Mouse (Mus musculus): ENCODE measurements at regions not wholly inside any gene's neighbourhood (a gene's known extent, or its start where the extent isn't known, plus 50 kb on each side); places are given as distances from the start of the nearest gene placed in this dataset.

DNA sequence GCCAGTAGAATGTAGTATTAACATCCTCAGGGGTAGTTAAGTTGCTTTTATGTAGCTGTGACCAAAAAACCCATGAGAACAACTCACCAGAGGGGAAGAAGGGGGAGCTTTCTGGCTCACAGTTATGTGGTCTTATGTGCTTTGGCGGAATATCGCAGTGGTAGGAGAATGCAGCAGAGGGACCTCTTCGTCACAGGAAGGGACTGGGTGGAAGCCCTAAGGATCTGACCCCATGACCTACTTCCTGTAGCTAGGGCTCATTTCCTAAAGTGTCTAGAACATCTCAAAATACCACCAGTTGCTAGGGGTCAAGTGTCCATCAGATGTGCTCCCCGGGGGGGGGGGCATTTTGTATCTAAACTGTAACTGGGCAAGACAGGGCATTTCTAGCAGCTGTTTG lies 231.3 kb downstream of the Gm45692 start:
- Histone ChIP-seq H3K79me3 (ENCODE audit: low read depth) (no peaks in the 10 kb centered on the region), H3ac (ENCODE audit: control insufficient read depth, insufficient read length, low read depth) (no peak overlapping the region), H3K27me3 (ENCODE audit: control insufficient read depth, insufficient read depth, insufficient read length) (peaks cover 4% of the 10 kb centered on the region), H3K36me3 (ENCODE audit: control insufficient read depth, insufficient read depth) (no peaks in the 10 kb centered on the region), H3K4me3 (ENCODE audit: insufficient read depth, poor library complexity, severe bottlenecking) (no peak overlapping the region), H3K79me2 (ENCODE audit: control insufficient read depth, insufficient read depth) (no peaks in the 10 kb centered on the region)
- TF ChIP-seq CTCF (IDR thresholded peaks at IDR 0.05; ENCODE audit: control insufficient read depth, insufficient read depth, insufficient read length), result no peak
- TF ChIP-seq FOSL1 (IDR thresholded peaks at IDR 0.05; ENCODE audit: insufficient read depth, low read length, poor library complexity, severe bottlenecking), result no peak
- TF ChIP-seq MYOD1 (IDR thresholded peaks at IDR 0.05; ENCODE audit: control insufficient read depth, insufficient read length, low read depth), result no peak
- TF ChIP-seq USF1 (IDR thresholded peaks at IDR 0.05; ENCODE audit: low read depth), result no peak
- no peak for TF ChIP-seq CEBPB (IDR thresholded peaks at IDR 0.05; ENCODE audit: low read depth)
- no peak for TF ChIP-seq MAX (IDR thresholded peaks at IDR 0.05)

GRCm38 (mm10) chr8:26351643-26352540 lies 232.6 kb downstream of the Gm45692 start:
- H3K79me3 ChIP-seq (ENCODE audit: low read depth), result no peaks in the 10 kb centered on the region
- no peak overlapping the region for H3ac ChIP-seq (ENCODE audit: control insufficient read depth, insufficient read length, low read depth)
- H3K27me3 ChIP-seq (ENCODE audit: control insufficient read depth, insufficient read depth, insufficient read length), result peaks cover 4% of the 10 kb centered on the region
- no peaks in the 10 kb centered on the region for H3K36me3 ChIP-seq (ENCODE audit: control insufficient read depth, insufficient read depth)
- no peak overlapping the region for H3K4me3 ChIP-seq (ENCODE audit: insufficient read depth, poor library complexity, severe bottlenecking)
- TF ChIP-seq CTCF (IDR thresholded peaks at IDR 0.05; ENCODE audit: control insufficient read depth, insufficient read depth, insufficient read length), result no peak
- TF ChIP-seq CEBPB (IDR thresholded peaks at IDR 0.05; ENCODE audit: low read depth), result peak; percentile 43
- no peaks in the 10 kb centered on the region for H3K79me2 ChIP-seq (ENCODE audit: control insufficient read depth, insufficient read depth)

GRCm38 (mm10) chr8:26352541-26353010 lies 233.2 kb downstream of the Gm45692 start:
- H3K79me3 ChIP-seq (ENCODE audit: low read depth), result no peaks in the 10 kb centered on the region
- no peaks in the 10 kb centered on the region for H3K79me2 ChIP-seq (ENCODE audit: control insufficient read depth, insufficient read depth)
- H3K36me3 ChIP-seq (ENCODE audit: control insufficient read depth, insufficient read depth), result no peaks in the 10 kb centered on the region
- H3K4me3 ChIP-seq (ENCODE audit: insufficient read depth, poor library complexity, severe bottlenecking), result no peak overlapping the region
- peaks cover 4% of the 10 kb centered on the region for H3K27me3 ChIP-seq (ENCODE audit: control insufficient read depth, insufficient read depth, insufficient read length)
- H3ac ChIP-seq (ENCODE audit: control insufficient read depth, insufficient read length, low read depth), result no peak overlapping the region
- TF ChIP-seq FOSL1 (IDR thresholded peaks at IDR 0.05; ENCODE audit: insufficient read depth, low read length, poor library complexity, severe bottlenecking) (no peak), CEBPB (IDR thresholded peaks at IDR 0.05; ENCODE audit: low read depth) (no peak)

- TF ChIP-seq FOSL1 (IDR thresholded peaks at IDR 0.05; ENCODE audit: insufficient read depth, low read length, poor library complexity, severe bottlenecking) (no peak), USF1 (IDR thresholded peaks at IDR 0.05; ENCODE audit: low read depth) (no peak), MYOD1 (IDR thresholded peaks at IDR 0.05; ENCODE audit: control insufficient read depth, insufficient read length, low read depth) (no peak), MAX (IDR thresholded peaks at IDR 0.05) (no peak), CEBPB (IDR thresholded peaks at IDR 0.05; ENCODE audit: low read depth) (no peak), CTCF (IDR thresholded peaks at IDR 0.05; ENCODE audit: control insufficient read depth, insufficient read depth, insufficient read length) (no peak), MYOG (IDR thresholded peaks at IDR 0.05; ENCODE audit: control insufficient read depth, extremely low read depth, insufficient read length) (no peak)
- H3K79me2 ChIP-seq (ENCODE audit: control insufficient read depth, insufficient read depth), result no peaks in the 10 kb centered on the region
- no peak overlapping the region for H3ac ChIP-seq (ENCODE audit: control insufficient read depth, insufficient read length, low read depth)
- no peaks in the 10 kb centered on the region for H3K79me3 ChIP-seq (ENCODE audit: low read depth)
- H3K27me3 ChIP-seq (ENCODE audit: control insufficient read depth, insufficient read depth, insufficient read length), result peaks cover 4% of the 10 kb centered on the region
- H3K4me3 ChIP-seq (ENCODE audit: insufficient read depth, poor library complexity, severe bottlenecking), result no peak overlapping the region
- H3K36me3 ChIP-seq (ENCODE audit: control insufficient read depth, insufficient read depth), result no peaks in the 10 kb centered on the region
Observed at GRCm38 (mm10) chr8:26353476-26353875, 234.1 kb downstream of the Gm45692 start.

DNA sequence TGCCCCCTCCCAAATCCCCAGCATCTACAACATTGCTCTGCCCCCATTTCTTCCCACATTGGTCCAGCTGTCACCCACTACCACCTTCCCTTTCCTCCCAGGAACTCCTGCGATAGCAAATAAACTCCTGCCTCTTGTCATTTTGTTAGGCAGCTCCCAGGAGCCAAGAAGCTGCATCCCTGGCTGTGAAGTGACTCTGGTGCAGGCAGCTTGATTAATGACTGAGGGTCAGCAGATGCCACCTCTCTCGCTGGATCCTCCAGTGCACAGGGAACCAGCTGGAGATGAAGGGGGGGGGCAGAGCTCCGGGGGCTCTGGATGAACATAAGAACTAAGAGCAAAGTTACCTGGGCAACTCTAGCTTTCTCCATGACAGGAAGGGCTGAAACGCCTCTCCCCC lies 235.2 kb downstream of the Gm45692 start:
- H3K79me2 ChIP-seq (ENCODE audit: control insufficient read depth, insufficient read depth), result no peaks in the 10 kb centered on the region
- H3K79me3 ChIP-seq (ENCODE audit: low read depth), result no peaks in the 10 kb centered on the region
- H3K27me3 ChIP-seq (ENCODE audit: control insufficient read depth, insufficient read depth, insufficient read length), result peaks cover 4% of the 10 kb centered on the region
- H3ac ChIP-seq (ENCODE audit: control insufficient read depth, insufficient read length, low read depth), result no peak overlapping the region
- no peaks in the 10 kb centered on the region for H3K36me3 ChIP-seq (ENCODE audit: control insufficient read depth, insufficient read depth)
- no peak for TF ChIP-seq MYOD1 (IDR thresholded peaks at IDR 0.05; ENCODE audit: control insufficient read depth, insufficient read length, low read depth)
- no peak for TF ChIP-seq USF1 (IDR thresholded peaks at IDR 0.05; ENCODE audit: low read depth)
- TF ChIP-seq MYOG (IDR thresholded peaks at IDR 0.05; ENCODE audit: control insufficient read depth, extremely low read depth, insufficient read length), result no peak
- TF ChIP-seq FOSL1 (IDR thresholded peaks at IDR 0.05; ENCODE audit: insufficient read depth, low read length, poor library complexity, severe bottlenecking), result no peak
- TF ChIP-seq CEBPB (IDR thresholded peaks at IDR 0.05; ENCODE audit: low read depth), result no peak
- TF ChIP-seq MAX (IDR thresholded peaks at IDR 0.05), result no peak
- no peak for TF ChIP-seq CTCF (IDR thresholded peaks at IDR 0.05; ENCODE audit: control insufficient read depth, insufficient read depth, insufficient read length)
- H3K4me3 ChIP-seq (ENCODE audit: insufficient read depth, poor library complexity, severe bottlenecking), result no peak overlapping the region

GRCm38 (mm10) chr8:26356801-26357200 lies 237.5 kb downstream of the Gm45692 start:
- no peaks in the 10 kb centered on the region for H3K79me2 ChIP-seq (ENCODE audit: control insufficient read depth, insufficient read depth)
- TF ChIP-seq CTCF (IDR thresholded peaks at IDR 0.05; ENCODE audit: control insufficient read depth, insufficient read depth, insufficient read length) (no peak), MYOG (IDR thresholded peaks at IDR 0.05; ENCODE audit: control insufficient read depth, extremely low read depth, insufficient read length) (no peak), USF1 (IDR thresholded peaks at IDR 0.05; ENCODE audit: low read depth) (no peak), FOSL1 (IDR thresholded peaks at IDR 0.05; ENCODE audit: insufficient read depth, low read length, poor library complexity, severe bottlenecking) (no peak)

More at GRCm38 (mm10) chr8:26356801-26357200, 237.5 kb downstream of the Gm45692 start:
- H3K4me3 ChIP-seq (ENCODE audit: insufficient read depth, poor library complexity, severe bottlenecking), result no peak overlapping the region
- peaks cover 4% of the 10 kb centered on the region for H3K27me3 ChIP-seq (ENCODE audit: control insufficient read depth, insufficient read depth, insufficient read length)
- H3K79me3 ChIP-seq (ENCODE audit: low read depth), result no peaks in the 10 kb centered on the region
- no peak overlapping the region for H3ac ChIP-seq (ENCODE audit: control insufficient read depth, insufficient read length, low read depth)
- no peaks in the 10 kb centered on the region for H3K36me3 ChIP-seq (ENCODE audit: control insufficient read depth, insufficient read depth)

Measured in C2C12 (cell line).